Mouse (Mus musculus) c-Kit-positive CD71-positive TER-119-negative erythroid progenitor cells, embryonic 14.5 days (primary cell): ENCODE data around the gene Gm8020.
"Not testable (repeated sequence)": the region's sequence is repeated elsewhere in the genome, so short reads cannot be mapped to it uniquely, and the experiment has no call there.

ENCODE experiments used
- DNase-seq: peaks from one replicate; pipeline ENCODE4 v3.0.0-alpha.2; 2013; ENCODE audit warnings: low read depth

Gene Gm8020

DNA sequence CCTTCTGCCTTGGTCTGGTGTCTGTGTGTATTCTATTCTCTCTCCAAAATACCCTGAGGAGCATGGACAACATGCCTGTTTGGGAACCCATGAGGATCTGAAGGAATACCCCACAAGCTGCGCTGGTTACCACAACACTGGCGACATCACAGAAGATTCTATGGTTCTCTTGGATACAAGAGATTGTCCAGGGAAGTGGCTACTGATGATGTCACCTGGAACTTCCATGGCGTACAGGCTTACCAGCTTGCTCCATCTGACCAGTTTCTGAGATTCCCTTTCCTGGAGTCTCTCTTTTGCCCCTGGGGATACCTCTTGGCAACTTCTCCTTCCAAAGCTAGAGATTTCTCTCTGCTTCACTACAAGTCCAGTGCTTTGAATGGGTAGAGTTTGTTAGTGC, at the start of gene Gm8020:
Gm8020 (minus strand) TSS at position 101 of the 400 bp plus-strand sequence.
- not testable (repeated sequence) for DNase-seq

- DNase-seq = not testable (repeated sequence)
Measured at GRCm38 (mm10) chr14:42543170-42543701, 41.1 kb upstream of the Gm8020 start.

DNA sequence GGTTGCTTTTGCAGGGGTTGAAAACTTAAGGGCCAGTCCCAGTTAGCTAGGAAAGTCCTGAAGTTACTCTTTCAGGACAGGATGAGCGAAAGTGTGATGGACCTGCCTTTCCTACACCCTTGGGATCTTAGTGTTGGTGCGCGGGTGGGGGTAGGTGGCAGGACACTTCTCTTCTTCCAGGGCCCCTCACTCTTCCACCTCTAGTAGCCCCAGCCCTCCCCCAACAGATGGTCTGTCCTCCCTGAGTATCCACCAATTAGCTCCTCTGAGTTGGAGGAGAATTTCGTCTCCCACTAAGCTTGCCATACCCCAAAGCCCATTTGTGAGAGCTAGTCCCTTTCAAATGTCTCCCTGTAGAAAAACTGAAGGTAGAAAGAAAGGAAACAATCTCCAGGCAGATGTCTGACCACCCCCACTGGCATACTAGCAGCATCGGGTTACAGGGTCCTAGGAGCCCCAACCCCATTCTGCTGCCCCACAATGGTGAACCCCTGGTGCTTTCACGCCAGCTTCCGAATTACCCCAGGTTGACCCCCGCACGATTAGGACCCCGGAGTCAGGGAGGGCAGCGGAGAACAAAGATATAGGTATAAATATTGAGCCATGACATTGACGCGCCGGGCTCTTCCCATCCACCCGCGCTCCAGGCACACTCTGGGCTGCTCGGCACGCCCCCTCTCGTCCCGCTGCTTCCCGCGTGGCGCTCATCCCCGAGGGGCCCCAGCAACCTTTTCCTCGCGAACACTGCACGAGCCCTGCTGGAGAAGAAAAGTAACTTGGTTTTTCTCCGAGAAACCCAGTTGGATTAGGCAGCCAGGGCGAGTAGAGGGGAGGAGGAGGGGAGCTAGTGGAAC, 40.4 kb upstream of the Gm8020 start:
- not testable (repeated sequence) for DNase-seq

GRCm38 (mm10) chr14:42524182-42524581, 22.0 kb upstream of the Gm8020 start, which contains the start of gene Gm8024:
Gene Gm8024, minus strand, starts transcription at chr14:42524282.
- not testable (repeated sequence) for DNase-seq

DNA sequence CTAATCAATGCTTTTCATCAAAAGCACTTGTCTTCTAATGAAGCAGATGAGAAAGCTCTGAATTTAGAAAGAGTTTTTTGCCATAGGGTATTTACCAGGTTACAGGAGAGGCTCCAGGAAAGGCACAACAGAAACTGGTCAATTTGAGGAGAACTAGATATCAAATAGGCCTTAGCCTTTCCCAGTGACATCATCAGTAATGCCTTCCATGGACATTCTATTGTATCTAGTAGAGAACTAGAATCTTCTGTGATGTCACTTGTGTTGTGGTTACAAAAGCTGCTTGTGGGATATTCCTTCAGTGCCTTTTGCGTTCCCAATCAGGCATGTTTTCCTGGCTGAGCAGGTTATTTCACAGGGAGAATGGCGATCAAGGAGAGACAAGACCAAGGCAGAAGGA, 38.6 kb downstream of the Gm8020 start, which contains the start of gene Gm8011:
Gm8011 (plus strand) TSS at position 301 of the 400 bp plus-strand sequence.
- not testable (repeated sequence) for DNase-seq
